Mouse (Mus musculus): ENCODE measurements around the gene Pnpla3.

Gene Pnpla3

DNA sequence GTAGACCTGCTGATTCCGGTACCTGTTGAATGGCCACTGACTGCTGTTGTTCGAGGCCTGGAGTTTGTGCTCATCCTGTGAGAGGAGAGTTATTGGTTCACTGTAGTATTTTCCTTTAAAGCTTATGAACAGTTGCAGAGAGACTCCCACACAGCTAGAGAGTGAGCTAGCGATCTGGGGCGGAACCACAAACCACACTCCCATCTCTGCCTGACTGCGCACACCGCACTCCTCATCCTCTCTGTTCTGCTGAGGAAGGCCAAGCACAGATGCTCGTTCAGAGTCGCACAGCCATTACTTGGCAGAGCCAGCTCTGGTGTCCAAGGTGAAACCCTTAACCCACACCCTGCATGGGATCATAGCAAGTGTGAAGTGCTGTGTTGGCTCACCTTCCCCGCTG is 11.1 kb downstream of the Pnpla3 start:
- DNase-seq = no peak

DNA sequence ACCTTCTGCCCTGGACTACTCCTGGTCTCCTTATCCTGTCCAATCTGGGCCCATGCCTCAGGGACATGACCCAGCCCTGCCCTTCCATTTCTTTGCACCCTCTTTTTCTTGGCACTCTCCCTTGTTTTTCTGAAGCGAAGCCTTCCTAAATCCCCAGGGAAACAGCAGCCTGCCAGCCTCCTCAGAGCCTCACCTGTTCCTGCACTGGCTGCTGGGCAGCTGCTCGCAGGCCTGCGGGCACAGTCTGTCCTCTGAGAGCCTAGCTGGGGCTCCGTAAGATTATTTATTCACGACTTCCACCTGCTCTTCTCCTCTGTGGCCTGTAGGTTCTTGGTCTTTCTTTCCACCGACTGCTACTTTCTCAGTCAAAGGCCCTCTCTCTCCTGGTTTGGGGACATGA is 14.4 kb downstream of the Pnpla3 start:
- no peak for DNase-seq

DNA sequence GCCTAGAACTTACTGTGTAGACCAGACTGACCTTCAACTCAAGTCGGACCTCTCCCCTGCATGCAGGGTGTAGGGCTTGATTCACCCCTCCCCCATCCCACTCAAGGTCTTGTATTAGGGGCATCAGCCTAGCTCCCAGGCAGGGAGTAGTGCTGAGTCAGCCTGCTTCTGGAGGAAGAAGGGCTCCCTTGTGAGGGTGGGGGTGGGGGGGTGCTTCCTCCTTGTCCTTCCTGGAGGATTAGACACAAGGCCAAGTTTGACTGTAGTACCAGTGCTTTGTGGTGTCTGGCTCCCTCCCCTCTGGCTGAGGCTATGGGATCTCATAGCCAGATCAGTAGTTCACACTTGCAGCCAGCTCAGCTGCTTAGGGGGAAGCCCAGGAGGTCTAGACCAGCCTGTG is 16.3 kb downstream of the Pnpla3 start:
- DNase-seq = no peak

DNA sequence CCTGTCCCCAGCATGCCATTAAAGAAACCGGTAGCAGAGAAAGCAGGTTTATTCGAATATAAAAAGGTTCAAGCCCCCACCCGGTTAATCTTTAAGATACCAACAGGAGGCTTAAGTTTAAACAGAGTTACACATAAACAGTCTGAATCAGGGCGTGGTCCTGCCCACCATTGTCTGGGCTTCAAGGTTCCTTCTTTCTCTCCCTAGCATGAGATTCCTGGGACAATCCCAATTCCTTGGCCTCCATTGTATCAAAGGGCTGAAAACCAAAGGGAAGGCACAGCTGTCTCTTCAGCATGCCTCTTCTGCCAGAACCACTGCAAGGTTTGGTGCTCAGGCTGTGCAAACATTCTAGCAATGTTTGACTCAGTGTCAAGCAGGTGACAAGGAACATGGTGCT is 18.6 kb downstream of the Pnpla3 start:
- no peak for DNase-seq

DNA sequence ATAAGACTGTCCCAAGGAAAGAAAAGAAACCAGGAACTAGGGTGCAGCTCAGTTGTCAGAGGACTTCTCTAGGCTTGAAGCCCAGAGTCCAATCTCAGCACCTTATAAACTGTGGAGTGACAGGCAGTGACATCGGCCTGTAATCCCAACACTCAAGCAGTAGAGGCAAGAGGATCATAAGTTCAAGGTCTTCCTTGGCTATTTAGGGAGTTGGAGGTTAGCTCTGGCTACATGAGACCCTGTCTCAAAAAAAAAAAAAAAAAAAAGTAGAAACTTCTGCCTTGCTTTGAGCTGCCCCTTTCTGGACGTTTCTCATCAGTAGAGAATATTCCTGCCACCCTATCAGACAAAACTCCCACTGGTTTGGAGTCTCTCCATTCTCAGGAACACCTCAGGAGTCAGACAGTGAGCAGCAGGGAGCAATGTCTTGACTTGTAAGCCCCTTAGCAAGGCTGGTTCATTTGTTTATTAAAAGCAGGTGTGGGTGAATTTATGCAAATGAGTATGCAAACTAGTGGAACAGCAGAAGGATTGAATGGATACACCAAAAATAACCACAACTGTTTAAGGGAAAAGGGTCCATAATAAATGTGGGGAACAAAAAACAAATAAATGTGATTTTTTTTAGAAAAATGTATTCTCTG is 21.4 kb downstream of the Pnpla3 start:
- DNase-seq = no peak

DNA sequence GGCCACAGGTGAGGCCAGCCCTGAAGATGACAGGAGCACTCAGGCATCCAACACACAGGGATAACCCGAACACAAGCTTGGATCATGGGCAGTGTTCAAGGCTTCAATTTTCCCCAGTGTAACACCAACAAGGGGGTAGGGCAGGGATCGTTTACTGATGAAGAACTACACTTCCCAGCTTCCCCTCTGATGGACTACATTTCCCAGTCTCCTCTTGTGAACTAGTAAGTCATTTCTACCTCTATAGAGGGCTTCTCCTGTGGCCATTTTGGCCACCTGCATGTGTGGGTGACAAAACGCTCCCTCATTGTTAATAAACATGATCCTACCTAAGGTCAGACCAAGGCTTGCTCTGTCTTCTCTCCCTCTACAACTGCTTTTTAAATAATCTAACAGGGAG is 22.2 kb downstream of the Pnpla3 start:
- DNase-seq = no peak

DNA sequence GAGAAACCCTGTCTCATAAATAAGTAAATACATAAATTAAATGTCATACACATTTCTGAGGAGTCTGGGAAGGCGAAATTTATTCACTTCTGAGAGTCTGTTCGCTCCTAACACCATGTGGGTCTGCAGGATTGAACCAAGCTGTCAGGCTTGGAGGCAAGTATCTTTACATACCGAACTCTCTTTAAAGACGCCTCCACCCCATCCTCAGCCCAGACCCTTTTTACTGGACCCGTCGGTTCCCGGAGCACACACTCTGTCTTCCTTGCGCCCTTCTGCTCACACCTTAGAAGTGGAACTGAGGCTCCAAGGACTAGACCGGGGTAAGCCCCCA is 24.1 kb downstream of the Pnpla3 start:
- no peak for DNase-seq

DNA sequence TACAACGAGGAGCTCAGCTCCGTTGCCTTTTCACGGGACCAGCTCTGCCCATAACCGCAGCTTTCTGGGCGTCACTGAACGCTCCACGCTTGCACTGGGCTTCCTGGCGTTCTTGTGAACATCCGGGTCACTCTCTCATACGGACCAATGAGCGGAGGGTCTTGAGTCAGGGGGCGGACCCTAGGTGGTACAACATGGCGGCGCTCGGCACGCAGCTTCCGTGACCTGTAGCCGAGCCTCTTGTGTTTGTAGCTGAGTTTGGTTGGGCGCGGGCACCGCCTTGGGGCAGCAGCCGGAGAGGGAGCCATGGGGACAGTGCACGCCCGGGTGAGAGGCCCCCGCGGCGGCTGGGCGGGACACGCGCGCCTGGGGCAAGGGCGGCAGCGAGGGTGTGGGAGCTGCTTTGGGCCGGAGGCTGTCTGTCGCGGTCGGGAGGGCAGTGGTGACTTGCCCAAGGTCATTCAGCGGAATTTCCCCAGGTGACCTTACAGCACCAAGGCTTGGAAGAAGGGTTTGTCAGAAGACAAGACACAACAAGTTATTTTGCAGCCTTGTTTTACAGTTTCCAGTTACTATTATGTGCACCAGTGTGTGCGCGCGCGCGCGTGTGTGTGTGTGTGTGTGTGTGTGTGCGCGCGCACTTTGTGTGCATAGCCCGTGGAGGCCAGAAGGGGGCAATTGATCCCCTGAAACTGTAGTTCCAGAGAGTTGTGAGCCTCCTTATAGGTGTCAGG is 24.6 kb downstream of the Pnpla3 start, which contains the start of gene Samm50:
Samm50 (plus strand) TSS at position 184 of the 734 bp plus-strand sequence.
- peak; percentile 89 to 91 for DNase-seq

DNA sequence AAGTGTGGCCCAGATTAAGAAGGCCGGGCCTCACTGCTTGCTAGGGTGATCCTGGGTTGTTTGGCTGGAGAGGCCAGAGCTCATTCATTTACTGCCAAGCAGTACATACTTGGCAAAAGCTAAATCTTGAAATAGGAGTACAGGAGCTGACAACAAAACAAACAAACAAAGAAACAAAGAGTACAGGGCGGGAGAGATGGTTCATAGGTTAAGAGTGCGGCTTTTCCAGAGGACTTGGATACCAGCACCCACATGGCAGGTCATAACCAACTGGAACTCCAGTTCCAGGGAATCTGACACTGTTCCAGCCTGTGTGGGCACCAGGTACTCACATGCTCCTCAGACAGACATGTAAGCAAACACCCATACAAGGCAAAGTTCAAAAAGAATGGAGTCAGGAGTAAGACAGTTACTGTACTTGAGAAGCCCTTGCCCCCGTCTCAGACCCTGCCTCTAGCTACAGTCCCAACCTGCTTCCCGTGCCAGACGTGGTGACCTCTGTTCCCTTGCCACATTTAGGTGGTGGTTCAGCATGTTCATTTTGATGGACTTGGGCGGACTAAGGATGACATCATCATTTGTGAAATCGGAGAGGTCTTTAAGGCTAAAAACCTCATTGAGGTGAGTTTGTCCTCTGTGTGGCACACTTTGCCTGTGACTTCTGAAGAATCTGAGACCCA is 29.0 kb downstream of the Pnpla3 start:
- DNase-seq = no peak

DNA sequence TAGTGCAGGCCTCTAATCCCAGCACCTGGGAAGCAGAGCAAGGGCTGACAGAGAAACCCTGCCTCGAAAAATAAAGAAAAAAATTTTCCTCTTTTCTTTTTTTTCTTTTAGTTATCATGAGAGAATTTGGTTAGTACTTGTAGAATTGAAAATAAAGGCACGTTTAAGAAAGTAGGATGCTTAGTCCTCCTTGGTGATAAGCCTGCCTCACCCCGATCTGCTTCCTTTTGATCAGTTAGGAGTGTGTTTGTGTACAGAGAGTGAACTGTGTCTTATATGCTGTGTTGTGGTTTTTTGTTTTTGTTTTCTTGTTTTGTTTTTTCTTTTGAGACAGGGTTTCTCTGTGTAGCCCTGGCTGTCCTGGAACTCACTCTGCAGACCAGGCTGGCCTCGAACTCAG is 39.7 kb downstream of the Pnpla3 start:
- DNase-seq = no peak

DNA sequence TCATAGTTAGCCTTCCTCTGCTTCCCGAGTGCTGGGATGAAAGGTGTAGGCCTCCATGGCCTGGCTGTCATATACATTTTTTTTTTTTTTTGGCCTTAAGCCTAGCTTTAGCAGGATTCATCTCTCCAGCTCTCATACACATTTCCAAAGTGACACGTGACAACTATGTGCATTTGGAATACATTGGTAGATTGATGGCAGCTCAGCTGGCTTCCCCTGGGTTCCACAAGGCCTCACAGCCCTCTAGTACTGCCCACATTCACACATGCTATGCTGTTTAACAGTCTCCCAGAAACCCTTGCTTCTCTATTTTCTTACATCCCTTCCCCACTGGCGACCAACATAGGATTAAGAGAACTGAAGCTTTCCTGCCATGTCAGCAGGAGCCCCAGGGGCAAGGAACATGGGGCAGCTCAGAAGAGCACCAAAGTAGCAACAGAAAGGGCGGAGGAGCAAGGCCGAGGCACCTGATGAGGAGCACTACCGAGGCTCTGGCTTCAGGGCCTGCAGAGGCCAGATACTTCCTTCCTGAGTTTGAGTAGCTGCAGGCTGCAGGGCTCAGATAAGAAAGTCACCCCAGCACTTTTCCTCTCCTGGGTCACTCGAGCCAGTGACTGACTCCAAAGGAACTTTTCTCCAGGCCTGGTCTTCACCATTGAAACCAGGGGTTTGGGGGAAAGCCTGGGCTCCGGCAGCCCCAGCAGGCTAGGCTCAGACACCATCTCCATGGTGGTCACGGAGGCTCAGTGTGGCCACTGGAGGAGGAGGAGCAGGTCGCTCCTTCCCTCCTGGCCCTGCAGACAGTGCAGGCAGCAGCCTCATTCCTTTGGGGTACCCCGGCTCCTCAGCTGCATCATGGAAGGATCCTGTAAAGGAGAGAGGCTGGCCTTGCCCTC is 42.1 kb downstream of the Pnpla3 start:
- DNase-seq = no peak

DNA sequence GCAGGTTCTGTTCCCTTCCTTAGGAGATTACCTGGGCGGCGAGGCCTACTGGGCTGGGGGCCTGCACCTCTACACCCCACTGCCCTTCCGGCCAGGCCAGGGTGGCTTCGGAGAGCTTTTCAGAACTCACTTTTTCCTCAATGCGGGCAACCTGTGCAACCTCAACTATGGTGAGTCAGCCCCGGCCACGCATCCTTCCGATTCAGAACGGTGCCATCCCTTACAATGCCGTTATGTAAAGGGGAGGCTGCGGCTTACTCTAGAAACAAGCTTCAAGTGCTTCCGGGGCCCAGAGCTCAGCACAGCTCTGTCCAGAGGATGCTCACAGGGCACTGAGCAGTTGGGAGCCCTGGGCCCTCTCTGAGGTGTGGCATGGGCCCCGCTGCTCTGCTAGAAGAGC is 42.8 kb downstream of the Pnpla3 start:
- DNase-seq = no peak

DNA sequence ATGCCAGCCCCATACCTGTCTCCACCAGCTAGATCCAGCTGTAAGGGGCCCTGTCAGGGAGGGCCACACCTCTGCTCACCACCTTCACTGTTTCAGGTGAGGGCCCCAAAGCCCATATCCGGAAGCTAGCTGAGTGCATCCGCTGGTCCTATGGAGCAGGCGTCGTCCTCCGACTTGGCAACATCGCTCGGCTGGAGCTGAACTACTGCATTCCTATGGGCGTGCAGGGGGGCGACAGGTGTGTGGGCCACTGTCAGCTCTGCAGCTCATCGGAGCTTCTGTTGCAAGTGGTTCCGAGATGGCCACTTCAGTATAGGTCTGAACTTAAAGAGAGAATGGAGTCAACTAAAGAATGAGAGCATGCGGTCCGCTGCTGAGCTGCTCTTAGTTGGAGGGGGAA is 43.3 kb downstream of the Pnpla3 start:
- DNase-seq = no peak

DNA sequence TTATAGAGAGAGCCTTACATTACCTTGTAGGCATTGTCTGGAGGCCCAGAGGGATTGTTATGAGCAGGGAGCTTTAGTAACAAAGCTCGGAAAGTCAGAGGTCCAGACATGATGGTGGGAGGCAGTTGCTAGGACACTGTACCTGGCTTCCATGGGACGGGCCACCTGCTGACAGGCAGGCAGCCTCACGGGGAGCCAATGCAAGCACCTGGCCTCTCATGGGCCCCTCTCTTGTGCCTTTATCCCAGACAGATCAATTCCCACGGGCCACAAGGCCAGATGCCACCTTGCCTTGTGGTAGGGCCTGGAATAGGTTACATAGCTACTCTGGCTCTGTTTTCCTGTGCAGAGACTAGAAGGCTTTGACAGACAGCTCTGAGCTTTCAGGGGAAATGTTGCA is 43.9 kb downstream of the Pnpla3 start:
- DNase-seq = no peak

DNA sequence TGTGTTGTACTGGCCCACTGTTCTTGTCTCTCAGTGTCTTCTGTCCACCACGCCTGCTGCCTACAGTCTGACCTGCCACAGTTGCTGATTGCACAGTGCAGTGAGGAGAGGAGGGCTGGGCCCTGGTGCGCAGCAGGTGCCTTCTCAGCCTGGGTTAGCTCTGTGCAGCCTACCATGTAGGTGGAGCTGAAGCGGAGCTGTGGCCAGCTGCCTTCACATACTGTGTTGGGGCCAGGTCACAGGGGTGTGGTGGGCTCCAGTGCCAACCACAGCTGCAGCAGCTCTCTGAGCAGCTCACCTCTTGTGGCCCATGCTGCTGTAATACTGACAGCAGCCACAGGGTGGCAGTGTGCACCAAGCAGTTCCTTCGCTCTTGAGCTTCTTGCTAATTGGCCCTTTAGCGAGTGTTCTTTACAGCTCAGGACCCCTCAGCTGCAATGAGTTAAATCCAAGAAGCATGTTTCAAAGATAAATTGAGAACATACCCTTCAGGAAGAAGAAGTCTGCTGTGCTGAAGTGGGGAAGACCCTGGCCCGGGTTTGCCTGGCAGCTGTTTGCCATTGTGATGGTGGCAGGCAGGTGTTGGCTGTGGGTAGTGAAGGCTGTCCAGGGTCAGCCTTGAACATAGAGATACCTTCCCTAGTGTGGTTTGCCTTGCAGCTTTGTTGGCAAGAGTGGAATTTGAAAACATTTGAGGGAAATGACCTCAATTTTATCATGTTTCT is 44.6 kb downstream of the Pnpla3 start:
- peak; percentile 87 to 89 for DNase-seq

DNA sequence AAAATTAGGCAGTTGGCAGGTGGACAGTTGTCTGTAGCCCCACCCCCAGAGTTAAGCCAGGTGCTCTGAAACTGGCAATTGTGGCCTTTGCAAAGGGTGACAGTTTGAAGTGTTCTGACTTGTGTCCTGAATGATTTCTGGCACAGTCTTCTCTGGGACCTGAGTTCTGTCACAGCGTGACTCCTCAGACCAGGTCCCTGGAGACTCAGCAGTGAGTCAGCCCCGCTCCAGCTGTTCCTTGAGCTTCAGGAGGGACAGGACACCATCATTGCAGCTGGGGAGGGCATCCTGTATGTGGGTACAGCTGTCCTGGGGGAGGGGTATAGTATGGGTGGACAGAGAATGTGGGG is 45.1 kb downstream of the Pnpla3 start:
- DNase-seq = no peak

DNA sequence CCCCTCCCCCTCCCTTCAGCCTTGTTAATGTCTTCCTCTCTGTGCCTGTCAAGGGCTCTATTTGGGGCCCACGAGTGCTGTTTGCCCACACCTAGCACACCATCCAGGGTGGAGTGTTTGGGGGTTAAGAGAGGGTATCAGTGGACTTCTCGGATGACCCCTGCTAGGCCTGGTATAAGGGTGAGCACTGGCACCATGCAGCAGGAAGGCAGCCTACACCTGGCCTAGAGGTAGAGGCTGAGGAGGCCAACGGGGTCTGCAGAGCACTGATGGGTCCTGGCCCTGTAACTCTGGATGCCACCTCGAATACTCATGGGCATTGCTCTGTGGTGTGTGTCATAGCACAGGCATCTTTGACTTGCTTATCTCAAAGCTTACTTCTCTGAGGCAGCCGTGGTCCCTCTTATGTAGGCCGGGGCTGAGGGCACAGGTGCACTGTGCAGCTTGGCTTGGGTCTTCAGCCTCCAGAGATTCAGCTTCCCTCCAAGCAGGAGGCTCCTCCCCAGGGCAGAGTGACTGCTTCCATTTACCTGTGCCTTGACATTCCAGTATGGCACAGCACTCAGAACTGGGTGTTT is 45.6 kb downstream of the Pnpla3 start:
- DNase-seq = no peak

DNA sequence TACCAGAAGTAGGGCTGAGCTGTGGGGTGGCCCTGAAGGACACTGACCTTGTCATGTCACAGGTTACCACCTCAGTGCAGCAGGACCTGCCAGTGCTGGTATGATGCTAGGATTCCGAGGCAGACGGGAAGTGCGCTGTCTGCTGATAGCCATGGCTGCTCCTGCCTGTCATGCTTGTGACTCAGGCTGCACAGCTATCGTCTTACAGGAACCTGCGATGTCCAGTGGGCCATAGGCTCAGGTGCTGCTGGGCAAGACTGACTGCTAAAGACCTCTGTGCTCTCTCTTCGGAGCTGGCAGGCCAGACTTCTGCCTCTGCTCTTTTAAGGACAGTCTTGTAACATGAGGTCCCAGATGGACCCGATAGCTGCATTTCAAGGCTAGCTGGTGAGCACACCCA is 46.8 kb downstream of the Pnpla3 start:
- no peak for DNase-seq

DNA sequence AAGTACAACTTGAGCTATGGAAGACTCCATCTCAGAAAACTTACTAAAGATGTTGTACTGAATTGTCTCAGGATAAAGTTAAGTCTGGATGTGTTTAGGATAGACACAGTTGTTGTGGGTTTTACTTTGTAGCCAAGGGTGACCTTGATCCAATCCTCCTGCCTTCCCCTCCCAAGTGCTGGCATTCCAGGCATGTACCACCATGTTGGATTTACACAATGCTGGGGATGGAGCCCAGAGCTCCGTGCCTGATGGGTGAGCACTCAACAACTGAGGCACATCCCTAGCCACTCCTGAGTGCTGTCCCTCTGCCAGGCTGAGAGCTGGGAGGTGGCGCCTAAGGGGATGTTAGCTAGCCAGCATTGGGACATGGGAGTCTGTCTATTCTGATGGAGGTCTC is 47.6 kb downstream of the Pnpla3 start:
- no peak for DNase-seq

DNA sequence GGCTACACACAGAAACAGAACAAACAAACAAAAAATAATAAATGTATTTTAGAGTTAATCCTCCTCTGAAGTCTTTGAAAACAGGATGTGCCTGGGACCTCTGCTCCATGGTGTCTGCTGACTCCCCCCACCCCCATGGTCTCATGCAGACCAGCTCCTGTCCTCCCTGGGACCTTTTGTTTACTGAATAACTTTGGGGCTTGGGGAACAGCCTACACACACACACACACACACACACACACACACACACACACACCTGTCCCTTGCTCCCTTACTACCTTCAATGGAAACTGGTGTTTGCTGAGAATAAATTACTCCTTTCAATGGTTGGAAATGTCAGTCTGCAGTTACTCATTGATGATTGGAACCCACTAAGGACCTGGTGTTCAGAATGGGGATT is 48.4 kb downstream of the Pnpla3 start:
- no peak for DNase-seq

DNA sequence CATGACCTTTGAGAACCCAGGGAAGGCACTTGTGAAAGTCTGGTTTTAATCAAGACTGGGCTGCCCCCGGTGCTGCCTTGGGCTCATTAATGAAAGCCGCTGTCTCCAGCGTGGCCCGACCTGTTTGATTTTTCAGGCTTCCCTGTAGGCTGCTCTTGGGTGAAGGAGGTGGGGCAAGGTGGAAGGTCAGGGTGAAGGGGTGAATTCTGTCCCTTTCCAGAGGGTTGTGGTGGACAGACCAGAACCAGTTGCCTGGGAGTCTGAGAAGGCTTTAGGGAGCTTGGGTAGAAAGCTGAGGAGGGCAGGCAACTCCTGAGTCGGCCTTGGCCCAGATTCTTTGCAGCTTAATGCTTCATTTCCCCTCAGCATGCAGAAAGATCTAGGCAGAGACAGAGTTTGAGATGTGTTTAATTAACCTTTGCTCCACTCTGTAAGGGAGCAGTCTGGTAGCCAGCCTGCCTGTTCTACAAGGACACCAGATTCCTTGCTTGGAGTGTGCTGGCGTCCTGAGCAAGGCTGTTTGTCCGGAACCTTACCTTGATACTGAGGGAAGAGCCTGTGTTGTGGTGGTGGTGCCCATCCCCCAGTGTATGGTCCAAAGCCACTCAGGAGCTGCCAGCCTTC is 48.9 kb downstream of the Pnpla3 start:
- DNase-seq = no peak
